Mouse (Mus musculus) ES-Bruce4 (cell line): ENCODE measurements around the gene Chrm1.

ENCODE experiments used
- CTCF ChIP-seq: IDR thresholded peaks from one replicate; pipeline ENCODE4 v1.8.1; 2011; ENCODE audit warnings: low read depth, low read length
- EP300 ChIP-seq: IDR thresholded peaks from 2 replicates; pipeline ENCODE4 v1.6.1; 2011; ENCODE audit warnings: low read depth, low read length; ENCODE audit not compliant: insufficient read depth
- POLR2A ChIP-seq: IDR thresholded peaks from one replicate; pipeline ENCODE4 v1.8.1; 2011; ENCODE audit warnings: low read length; ENCODE audit not compliant: insufficient read depth

DNA sequence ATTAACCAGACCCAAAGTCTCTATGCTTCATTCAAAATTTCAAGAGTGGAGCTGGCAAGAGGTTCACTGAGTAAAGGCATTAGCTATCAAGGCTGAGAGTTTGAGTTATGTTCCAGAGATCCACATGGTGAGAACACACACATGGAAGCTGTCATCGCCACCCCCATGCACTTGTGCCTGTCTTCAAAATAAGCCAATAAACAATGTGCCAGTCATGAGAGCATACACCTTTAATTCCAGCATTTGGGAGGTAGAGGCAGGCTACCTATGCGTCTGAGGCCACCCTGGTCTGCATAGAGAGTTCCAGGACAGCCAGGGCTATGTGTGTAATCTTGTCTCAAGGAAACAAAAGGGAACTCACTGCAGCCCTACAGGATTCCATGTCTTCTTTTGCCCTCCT lies 20.0 kb downstream of the Chrm1 start:
- TF ChIP-seq POLR2A (no peak), CTCF (no peak), EP300 (no peak)
